Mouse (Mus musculus) layer of hippocampus, adult 9-10 months (tissue): Measurements from ENCODE around the gene Ccdc182.

Experiments
- DNase-seq: peaks from one replicate; pipeline ENCODE4 v3.0.0; 2022; ENCODE audit warnings: low spot score

The Ccdc182 gene

DNA sequence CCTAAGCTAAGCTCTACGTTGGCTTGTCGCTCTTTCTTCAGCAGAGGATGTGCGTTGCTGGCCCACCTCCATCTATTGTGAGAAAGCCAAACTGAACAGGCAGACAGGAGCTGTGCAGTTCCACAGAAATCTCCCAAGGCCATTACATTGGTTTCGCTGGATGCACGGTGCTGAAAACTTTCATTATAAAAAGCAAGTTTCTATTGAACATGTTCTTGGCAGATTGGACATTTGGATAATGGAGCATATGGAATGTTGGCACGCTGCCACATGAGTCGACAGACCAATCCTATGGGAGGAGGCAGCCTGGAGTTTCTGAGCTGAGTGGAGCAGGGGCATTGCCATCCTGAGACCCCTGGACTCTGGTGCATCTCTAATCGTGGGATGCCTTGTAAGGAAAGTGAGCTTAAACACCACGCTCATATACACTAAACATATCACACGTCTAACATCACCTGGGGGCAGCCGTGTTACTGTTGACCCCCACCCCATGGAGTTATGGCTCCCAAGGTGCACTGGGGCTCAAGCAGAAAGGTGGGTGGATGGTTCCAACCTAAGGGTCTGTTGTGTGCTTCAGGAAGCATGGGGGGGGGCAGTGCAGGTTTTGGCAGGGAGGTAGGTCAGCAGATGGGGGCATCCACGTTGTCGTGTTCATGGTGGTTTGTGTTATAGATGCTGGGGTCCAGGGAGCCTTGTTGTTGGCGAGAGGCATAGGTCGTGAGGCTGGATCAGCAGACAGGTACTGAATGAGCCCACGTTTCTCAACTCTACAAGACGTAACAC lies 35.1 kb downstream of the Ccdc182 start:
- DNase-seq, result no peak

DNA sequence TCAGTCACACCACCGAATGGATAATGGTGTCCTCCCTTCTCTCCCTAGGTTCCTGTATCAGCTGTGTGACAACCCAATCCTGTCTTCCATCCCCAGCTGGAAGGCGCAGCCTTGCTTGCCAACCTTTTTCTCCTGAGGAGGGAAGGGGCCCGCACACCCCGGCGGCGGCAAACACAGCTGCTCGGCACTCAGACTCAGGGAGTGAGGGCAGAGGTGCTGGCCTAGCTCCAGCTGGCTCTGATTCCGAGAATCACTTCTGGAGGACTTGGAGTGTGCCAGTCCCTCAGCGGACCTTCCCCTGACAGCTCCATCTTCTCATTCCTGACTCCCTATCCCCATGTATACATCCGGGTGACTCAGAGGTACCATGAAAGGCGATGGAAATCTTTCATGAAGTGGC lies 36.9 kb downstream of the Ccdc182 start:
- no peak for DNase-seq

DNA sequence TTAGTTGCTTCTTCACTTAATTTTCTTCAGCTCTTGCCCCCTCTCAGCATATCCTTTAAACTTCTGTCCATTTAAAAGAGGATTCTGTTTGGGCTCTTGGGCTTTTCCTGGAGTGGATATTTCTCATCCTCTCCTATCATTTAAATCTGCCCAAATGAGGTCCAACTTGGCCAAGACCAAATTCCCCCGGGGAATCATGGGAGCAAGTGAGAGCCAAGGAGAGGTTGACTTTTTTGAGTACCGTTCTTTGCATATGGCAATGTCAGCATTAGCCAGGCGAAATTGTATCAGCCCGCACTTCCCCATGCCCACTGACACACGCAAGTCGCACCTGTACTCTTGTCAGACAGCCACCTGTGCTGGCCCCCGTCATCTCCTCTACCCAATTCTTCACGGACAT lies 37.9 kb downstream of the Ccdc182 start:
- DNase-seq, result no peak

DNA sequence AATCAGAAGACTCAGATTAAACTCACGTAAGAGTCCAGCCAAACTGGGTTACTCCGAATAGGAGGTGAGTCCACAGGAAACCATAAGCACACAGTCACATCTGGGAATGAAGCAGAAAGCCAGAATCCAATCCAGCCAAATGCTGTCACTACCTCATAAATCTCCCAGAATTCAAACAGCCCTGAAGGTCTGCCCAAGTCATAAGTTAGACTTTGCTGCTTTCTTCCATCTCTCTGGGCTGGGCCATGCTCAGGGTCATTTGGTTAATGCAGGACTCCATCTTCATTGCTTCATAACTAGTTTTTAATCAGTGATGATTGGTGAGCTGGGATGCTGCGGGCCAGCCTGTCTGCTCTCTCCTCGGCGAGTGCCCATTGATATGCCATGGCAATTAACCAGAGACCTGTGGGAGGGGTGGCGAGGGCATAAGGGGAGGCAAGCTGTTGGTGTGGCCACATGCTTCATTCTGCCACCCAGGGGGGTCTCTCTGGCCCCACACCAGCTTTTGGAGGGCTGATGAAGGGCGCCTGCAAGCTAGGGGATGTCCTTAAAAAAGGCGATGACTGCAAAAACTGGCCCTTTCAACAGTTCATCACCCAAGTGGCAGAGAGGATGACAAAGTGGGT lies 38.6 kb downstream of the Ccdc182 start:
- DNase-seq, result no peak

DNA sequence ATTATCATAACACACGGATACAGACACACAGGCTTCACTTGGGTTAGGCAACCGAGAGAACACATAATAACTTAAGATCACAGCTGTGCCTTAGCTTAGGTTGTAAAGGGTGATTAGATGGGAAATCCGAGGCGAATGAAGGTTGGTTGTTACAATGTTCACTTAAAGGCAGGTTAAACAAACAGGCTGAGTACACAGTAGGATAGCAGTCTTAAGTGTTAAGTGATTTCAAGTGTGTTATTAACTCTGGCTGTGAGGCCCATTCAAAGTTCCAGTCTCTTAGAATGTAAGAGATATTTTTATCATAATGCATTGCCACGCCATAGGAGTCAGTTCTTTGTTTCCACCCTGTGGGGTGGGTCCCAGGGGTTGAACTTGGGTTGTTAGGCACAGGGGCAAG lies 41.0 kb downstream of the Ccdc182 start:
- no peak for DNase-seq

DNA sequence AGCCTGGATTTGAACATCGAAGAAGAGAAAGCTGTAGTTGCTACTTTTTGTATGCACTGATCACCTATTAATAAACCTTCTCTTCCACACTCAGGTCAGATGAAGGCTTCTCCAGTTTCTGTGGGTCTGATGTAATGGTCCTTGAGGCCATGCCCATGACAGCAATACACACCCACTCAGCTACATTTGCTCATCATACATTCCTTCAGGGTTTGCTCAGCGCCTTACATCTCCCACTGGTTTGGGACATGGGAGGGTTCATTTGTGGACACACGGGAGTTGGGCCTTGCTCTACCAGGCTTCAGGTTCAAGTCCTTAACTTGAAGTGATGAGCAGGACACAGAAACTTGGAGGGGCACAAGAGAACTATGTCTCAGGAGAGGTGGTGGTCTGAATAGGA lies 44.1 kb downstream of the Ccdc182 start:
- DNase-seq, result no peak
